Mouse (Mus musculus) thymus, postnatal 36 days (tissue): ENCODE data around the gene Acod1.
A peak's percentile ranks its signal among the peaks of the same experiment; 100 is the strongest.

Experiments
- DNase-seq, 2 experiments: peaks; one replicate each; pipeline ENCODE4 v3.0.0; 2022; ENCODE audit warnings: mixed read lengths in 2 of 2

Gene Acod1

DNA sequence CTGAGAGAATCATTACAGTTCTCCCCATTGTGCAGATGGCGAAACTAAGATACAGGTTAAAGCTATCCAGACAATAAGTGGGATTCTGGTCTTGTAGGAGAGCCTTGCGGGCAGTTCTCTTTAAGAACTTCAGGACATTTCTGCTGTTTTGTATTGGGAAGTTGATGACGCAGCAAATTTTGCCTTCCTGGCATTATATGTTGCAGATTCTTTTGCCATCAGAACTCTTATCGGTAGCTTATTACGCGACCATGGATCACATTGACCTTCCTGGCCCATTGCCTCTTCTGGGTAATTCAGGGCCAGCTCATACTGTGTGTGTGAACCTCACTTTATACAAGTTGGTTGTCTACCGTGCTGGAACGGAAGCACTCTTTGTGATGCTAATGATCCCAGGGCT lies 27.0 kb downstream of the Acod1 start:
- DNase-seq = no peak

DNA sequence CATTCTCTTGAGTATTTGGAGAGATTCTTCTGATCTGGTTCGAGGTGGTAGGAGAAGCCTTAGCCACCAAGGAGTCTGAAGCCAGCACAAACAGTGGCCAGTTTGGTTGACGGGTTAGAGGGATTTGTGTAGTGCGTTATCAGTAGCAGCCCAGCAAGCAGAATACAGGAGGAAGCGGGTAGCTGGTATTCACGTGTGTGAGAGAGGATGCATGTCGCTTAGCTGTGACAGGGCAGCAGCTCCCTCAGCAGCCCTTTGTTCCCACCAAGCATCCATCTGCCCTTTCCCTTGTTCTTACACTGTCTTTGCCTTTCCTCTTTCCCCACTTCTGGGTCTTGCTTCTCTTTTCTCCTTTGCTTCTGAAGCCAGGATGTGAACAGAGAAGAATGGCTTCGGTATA lies 28.4 kb downstream of the Acod1 start:
- DNase-seq = no peak

DNA sequence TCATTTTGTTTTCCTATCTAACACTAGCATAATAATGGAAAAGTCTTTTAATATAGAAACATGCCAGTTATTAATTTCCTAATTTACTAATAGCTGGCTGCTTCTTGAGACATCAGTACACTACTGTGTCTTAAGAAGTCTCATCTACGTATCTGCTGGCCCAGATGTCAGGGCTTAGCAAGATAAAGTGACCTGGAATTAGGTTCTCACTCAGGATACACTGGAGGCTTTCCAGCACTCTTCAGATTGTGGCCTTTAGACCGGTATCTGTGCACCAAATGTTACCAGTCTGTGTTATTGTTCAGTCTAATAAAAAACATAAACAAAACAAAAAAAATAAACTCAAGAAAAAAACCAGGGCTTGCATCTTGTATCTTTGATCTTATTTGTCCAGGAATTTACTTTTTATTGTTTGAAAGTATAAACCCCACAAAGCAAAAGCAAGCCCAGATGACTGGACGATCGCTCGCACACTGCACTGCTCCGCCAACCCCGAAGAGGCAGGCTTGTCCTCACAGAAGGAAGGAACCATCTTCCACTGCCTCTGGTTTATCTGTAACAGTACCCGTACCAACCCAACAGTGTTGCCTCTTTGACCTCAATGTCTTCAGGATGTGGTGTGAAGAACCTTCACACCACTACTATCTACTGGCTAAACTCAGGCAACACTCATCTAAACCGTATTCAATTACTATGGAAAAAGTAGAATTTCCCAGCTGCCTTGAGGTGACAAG lies 30.7 kb downstream of the Acod1 start:
- DNase-seq = no peak

DNA sequence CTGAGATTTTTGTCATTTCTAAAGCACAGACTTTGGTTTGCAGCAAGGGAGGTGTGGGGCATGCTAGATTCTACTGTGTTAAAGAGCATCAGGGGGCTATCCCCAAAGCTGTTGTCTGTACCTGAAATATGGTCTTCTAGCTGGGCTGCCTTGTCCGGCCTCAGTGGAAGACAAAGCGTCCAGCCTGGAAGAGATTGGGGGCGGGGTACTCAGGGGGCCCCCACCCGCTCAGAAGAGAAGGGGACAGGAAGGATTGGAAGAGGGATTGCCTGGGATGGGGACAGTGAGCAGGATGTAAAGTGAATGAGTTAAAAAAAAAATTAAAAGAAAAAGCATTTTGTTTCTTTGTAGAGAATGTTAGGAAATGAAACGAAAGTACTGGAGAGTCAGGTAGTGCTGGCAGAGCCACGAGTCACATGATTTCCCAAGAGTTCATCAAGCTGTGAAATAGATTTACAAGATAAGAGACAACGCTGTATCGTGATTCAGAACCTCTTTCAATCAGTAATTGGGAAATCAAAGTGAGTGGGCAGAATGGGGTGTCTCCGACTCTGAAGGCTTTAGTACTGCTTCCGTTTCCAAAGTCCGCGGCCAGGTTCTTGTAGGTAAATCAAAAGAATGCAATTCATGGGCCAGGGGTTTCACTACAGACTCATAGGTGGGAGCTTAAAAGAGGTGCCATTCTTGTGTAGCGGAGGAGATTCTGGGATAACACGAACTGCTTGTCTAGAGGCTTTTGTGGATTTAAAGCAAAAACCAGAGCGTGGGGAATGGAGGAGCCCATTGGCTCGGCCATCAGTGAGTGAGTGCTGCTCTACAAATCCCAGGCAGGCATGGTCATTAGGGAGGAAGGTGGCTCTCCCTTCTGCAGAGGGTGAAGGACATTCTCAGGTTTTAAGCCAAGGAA lies 31.5 kb downstream of the Acod1 start:
- no peak for DNase-seq

DNA sequence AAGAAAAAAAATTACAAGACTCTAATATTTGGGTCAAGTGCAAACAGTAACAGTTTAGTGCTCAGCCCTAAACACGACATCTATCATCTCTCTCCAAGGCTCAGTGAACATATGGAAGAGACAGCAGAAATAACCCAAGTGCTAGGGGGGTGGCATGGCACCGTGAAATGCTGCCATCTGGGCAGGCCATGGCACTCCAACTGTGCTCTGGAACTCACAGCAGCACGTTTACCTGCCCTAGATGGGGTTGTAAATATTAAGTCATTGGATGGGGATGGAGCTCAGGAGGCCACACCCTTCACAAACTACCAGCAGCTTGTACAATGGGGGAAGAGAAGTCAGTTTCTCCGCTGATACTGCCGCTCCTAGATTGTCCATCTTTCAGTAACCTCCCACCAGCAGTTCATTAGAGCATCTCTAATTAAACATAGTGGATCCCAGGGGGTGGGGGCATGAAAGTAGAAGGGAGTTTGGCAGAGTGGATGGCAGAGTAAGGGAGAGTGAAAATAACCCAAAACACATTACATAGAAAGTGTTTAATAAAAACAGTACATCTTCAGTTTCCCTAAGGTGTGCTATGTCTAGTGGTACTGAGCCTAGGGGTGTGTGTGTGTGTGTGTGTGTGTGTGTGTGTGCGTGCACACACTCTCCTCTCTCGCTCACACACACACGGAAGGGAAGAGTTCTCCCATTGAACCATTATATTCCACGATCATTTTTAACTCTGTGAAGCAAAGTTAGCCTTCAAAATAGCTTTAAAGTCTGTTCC lies 32.6 kb downstream of the Acod1 start:
- DNase-seq = no peak

DNA sequence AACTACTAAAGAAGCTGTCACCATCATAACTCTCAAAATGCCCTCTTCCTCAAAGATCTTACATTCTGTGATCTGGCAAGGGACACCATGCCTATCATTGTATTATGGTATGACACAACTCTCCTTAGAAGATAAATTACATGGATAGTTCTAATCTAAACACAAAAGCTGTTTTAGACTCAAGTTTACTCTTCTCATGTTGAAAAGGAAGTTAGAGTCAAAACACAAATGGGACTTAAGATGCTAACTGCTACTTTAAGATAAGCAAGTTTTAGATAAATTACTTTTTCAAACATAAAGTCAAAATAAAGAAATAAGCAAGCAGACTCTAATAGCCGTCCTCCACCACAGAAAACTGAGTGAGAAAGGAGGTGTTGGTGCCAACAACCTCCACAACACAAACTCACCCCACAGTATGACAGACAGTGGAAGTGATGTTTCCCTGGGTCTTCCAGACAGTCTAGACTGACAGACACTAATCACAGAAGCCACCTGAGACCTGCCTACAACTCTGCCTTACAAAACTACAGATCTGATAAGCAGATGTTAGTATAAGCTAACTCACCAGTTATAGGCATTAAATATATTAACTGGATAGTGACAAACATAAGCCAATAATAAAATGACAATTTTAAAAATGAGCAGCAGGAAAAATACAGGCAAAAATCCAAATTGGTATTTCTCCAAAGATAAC lies 39.2 kb downstream of the Acod1 start:
- no peak for DNase-seq

DNA sequence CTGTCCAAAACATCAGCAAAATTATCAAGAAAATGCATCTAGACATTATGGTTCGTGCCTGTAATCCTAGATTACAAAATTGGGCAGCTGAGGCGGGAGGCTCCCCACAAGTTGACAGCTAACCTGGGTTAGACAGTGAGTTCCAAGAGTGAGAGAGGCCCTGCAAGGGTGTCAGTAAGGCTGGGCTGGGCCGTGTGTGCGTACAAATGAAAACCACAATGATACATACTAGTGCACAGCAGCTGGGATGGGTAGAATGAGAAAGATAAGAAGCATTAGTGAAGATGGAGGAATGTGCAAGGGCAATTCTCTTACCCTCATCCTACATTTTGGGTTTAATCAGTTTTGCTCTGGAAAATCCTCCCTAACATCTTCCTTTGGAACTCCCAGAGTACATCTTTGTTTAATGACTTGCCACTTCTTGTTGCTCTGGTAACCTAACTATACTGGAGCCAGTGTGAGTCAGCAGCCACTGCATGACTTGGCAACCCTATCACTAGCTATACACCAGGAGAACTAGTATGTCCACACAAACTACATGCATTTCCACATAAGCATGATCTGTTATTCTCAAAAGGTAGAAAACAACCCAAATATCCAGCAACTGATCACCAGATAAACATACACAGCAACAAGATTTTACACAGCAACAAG lies 40.0 kb downstream of the Acod1 start:
- DNase-seq = no peak

DNA sequence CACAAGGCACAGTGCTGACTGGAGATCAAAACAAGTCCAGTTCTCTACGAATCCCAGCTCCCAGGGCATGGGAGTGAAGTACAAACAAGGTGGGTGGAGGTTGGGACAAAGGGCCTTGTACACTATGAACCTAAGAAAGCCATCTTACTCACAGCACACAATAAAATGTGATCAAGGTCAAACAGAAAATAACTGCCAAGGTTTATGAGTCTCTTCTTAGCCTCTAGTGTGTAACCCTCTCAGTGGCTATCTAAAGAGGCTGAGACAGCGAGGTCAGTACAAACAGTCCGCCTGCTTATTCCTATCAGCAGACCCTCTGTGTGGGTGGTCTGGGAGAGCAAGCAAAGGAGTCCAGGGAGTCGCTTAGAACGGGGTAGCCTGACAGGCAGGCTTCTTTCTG lies 41.1 kb downstream of the Acod1 start:
- DNase-seq = no peak

DNA sequence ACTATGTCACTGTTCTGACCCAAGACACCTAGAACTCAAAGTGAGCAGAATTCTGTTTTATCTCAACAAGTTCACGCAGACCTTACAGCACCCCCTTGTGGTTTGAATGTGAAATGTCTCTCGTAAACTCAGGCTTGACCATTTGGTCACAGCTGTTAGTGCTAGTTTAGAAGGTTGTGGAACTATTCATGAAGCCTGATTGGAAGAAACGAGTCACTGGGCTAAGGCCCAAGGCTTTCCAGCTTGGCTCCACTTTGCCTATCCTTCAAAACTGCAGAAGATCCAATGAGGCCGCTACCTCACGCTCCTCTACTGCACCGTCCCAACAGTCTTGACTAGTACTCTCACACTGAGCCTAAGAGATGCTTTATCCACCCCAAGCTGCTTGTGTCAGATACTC lies 41.8 kb downstream of the Acod1 start:
- DNase-seq = peak in 1 of 2 experiments; percentile 23

DNA sequence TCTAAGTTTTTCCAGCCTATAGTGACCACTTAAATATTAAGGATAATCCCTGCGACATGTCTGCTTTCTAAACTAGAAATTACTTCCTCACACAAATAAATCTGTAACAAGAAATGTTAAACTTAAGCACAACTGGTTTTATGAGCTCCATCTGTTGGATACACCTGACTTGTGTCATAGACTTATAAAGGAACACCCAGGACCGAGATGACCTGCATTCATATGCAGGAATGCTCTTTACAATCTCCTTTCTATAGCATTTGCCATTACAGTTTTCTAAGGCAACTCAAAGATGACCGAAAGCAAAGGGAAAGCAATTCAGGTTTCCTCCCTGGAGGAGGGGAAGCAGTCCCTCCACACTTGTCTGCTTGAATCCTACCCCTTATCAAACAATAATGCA lies 46.5 kb downstream of the Acod1 start:
- DNase-seq = no peak

DNA sequence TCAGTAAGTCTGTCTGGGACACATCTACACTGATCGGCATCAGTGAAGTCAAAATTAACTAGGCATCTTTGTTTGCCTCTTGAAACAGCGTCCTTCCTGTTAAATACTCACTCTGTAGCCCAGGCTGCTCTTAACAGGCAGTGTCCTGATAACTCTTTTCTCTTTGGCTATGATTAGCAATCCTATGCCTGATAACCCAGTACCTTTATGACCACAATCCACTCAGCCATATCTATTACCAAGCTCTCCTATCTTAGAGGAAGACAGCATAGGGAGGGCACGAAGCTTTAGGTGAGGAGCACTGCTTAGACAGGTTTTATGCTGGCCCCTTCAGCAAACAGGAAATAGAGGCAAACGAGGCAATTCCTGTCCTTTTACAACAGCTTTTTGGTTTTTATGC lies 46.9 kb downstream of the Acod1 start:
- no peak for DNase-seq

DNA sequence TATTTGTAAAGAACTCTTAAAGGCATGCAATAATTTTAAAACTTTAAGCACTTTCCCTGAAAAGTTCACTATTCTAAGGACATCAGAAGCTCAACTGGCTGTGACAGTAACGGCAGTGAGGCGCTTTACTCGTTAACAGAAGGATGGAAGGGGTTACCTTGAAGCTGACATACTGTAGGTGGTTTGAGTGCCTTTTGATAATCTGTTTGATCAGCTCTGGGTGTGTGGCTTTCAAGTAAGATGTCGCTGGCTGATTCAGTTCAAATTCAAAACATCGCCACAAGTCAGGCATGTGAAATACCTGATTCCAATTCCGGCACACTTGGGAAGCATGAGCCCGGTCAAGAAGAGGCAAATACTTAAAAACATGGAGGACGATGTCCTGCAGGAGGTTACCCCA lies 48.3 kb downstream of the Acod1 start:
- no peak for DNase-seq

DNA sequence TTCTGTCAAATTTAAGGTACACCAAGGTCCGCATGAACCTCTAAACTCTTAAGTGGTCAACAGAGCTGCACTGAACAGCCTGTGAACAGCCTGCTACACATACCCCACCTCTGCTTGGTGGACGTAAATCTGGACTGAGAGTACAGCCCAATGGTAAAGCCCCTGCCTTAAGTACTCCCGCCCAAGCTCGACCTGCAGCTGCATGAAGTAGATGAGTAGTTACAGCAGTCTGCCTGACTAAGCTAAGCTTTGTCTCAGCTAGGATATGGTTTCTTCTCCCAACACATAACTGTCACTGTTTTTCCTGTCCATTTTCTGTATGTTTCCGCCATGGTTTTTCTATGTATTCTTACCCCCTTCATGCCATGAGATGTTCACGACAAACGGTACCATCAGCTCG lies 49.0 kb downstream of the Acod1 start:
- no peak for DNase-seq

DNA sequence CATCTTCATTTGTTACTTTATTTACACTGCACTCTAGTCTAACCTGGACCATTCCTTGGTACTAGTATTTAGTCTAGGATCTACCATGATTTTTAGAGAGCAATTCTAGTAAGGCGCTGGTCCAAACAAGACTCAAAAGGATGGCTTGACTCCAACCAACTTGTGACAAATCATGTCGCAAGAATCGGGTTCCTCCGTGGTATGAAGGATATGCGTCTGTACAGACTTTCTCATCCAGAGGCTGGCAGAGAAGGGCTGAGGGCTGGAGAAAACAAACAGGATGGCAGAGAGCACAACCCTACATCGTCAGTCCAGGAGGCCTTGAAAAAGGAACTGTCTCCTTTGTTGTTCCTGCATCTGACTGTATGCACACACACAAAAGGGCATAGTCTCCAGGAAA lies 49.8 kb downstream of the Acod1 start:
- no peak for DNase-seq

DNA sequence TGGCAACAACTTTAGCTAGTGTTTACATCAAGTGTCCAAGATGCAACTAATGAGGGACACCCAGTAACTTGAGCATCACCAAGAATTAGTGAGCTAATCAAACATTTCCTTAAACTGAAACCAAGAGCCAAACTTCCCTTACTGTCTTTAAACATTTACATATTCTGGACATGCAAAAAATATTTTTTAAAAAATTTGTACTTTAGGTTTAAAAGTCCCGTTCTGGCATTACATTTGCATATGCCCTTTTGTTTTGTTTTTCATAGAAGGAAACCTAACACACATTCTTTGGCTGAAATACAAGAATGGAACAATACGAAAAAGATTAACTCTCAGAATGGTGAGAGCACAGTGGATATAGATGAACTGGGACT lies 51.4 kb downstream of the Acod1 start:
- no peak for DNase-seq

DNA sequence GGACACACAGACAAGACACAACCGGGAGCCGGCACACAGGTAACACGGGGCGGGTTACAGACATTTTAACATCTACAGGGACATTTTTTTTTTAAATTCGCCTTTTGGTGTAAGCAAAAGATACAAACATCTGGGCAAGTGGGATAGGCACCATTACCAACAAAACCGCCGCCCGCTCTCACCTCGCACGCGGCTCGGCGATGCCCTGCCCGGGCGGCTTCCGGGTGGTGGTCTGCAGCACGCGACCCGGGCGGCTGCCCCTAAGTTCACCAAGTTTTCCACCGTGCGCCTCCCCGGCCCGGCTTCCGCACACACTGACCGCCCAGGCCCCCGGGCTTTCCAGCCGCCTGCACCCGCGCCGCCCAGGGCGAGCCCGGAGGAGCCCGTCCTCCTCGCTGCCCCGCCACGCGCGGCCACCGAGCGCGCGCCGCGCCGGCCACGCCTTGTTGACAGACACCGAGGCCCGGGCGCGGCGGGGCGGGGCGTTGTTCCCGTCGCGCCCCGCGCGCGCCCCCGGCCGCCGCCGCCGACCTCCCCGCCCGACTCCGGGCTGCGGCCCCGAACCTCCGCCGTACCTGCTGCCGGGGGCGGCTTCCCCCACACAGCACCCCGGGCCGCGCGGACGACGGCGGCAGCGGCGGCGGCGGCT lies 51.9 kb downstream of the Acod1 start:
- DNase-seq = peak; percentile 85 to 86

DNA sequence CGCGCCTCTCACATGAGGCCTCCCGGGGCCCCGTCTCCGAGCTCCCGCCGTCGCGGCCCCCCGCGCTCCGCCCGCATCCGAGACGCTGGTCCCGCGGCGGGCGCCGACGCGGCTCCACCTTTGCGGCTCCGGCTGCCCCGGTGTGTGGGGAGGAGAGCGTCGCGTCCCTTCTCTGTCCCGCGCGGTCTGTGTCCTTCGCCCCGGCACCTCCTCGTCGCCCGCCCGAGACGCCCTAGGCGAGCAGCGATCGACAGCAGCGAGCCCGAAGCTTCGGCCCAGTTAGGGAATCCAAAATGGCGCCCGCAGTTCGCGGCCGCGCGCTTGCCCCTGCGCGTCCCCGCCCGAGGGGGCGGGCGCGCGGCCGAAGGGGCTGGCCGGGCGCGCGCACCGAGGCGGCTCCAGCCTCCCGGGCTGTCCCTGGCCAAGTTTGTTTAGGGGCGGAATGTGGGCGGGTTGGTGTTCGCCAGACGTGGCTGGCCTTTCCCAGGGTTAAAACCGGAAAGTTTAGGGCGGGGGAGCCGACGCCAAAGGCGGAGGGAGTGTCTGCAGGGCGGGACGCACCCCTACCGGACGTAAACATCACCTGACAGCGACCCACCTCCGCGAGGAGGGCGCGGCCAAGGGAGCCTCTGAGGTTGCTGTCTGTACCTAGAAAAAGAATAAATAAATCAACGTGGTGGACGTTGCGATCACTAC lies 52.6 kb downstream of the Acod1 start, which contains the start of gene Fbxl3:
Gene Fbxl3 (minus strand): TSS at position 329 of the 696 bp plus-strand sequence.
- peak; percentile 86 to 88 for DNase-seq

DNA sequence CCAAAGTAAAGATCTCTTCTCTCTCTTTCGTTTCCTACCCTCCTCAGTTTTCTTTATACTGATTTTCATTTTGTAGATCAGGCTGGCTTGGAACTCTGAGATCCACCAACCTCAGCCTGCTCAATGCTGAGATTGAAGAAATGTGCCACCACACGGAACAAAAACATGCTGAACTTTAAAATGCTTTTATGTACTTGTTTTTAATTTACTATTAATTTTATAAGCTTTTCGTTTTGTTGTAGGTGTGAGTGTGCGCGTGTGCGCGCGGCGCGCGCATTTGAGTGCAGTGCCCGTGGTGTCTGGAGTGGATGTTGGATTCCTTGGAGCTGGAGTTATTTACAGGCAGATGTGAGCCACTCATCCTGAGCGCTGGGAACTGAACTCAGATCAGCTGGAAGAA lies 53.5 kb downstream of the Acod1 start:
- no peak for DNase-seq

DNA sequence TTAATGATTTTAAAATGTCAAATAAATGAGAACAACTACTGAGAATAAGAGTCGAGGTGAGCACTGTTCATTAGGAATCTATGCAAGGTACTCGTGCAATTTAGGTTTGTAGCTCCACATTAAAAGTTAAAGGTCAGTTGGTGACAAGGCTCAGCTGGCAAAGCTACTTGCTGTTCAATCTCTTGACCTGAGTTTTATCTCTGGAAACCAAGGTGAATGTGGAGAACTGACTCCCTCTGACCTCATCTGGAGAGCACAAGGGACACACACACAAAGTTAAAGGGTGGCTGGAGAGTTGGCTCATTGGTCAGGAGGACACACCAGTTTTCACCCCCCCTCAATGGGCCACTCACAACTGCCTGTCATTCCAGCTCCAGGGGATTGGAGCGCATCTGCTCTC lies 54.4 kb downstream of the Acod1 start:
- no peak for DNase-seq

DNA sequence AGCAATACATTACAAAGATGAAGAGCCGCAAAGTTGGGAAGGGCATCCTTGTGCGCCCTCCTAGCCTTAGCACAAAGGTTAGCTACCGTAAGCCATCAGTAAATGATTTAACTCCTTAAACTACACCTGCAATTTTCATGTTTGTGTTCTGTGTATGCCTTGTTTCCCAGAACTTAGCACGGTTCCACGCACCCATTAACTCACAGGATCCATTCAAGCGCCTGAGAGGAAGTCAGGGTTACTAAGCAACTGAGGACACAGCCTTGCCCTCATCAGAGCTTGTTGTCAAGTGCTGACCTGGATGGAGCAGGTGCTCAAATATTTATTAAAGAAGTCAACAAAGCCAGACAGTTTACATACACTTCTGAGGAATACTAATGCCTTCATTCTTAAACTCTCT lies 55.5 kb downstream of the Acod1 start:
- DNase-seq = no peak

DNA sequence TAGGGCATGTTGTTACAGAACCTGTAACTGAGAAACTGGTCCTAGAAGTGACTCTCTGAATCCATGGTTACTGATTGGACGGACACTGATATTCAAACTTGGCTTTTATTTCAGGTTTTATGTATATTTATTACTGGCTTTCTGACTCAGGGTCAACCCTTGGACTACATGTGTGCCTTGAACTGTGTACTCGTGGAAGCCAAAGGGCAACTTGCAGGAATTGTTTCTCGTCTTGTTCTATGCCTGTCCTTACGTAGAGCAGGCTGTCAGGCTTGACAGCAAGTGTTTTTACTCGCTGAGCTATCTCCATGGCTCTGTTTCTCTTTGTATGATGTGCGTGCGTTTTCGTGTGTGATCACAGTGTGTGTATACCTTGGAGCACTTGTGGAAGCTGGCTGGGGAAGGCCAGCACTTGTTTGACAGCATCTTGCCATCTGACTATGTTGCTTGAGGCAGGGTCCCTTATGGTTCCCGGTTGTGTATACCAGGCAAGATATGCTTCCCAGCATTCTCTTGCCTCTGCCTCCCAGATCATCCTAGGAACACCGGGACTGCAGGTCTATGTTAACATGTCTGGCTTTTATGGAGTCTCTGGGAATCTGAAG lies 56.1 kb downstream of the Acod1 start:
- no peak for DNase-seq
